Mouse (Mus musculus): ENCODE measurements at regions not wholly inside any gene's neighbourhood (a gene's known extent, or its start where the extent isn't known, plus 50 kb on each side); places are given as distances from the start of the nearest gene placed in this dataset.

GRCm38 (mm10) chr3:52640250-52641147, 372.4 kb downstream of the Foxo1 start:
- no peak for DNase-seq

GRCm38 (mm10) chr3:52638816-52639215, 370.7 kb downstream of the Foxo1 start:
- peak; percentile 45 to 66 for DNase-seq

DNA sequence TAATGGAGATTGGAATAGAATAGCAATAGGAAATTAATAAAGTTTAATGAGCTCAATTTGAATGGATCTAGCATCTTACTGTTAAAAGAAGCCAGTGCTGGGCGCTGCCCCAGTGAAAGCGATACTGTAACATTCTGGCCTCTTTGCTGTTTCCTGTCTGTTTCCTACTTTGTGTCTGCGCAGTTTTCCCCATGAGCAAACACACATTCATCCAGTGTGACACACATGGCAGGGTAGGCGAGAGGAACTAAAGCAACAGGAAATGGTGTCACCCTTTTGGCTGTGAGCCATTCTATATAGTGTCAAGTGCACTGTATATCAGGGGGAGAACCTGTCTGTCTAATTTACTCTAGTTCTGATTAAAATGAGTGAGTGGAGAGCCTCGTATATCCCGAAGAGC, 366.2 kb downstream of the Foxo1 start:
- peak; percentile 58 to 71 for DNase-seq

DNA sequence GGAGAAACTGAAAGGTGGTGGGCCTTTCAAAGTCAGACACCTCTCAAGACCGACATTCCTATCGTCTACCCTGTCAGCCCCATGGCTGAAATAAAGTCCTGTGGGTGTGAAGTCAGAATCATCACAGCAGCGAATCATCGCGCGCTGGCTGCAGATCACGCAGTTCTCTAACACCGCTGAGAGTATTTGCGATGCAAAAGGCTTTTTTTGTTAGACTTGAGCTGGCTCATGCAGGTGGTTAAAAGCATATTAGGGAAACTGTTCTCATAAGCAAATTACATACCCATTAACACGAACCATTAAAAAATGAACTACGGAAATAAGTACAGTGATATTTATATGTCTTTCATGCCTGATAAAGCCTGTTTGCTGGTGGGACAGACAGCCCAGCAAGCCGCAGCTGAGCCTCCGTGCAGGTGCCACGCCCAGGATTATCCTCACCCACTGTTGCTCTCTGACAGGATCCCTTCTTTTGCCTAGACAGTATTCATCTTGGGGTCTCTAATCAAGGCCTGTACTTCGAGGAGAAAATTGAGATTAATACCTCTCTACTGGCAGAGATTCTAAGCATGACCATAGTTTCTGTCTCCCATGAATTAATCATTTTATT, 365.5 kb downstream of the Foxo1 start:
- DNase-seq, result no peak

GRCm38 (mm10) chr3:52632635-52633034, 364.5 kb downstream of the Foxo1 start:
- no peak for DNase-seq

GRCm38 (mm10) chr3:52630209-52630608, 362.1 kb downstream of the Foxo1 start:
- no peak for DNase-seq

DNA sequence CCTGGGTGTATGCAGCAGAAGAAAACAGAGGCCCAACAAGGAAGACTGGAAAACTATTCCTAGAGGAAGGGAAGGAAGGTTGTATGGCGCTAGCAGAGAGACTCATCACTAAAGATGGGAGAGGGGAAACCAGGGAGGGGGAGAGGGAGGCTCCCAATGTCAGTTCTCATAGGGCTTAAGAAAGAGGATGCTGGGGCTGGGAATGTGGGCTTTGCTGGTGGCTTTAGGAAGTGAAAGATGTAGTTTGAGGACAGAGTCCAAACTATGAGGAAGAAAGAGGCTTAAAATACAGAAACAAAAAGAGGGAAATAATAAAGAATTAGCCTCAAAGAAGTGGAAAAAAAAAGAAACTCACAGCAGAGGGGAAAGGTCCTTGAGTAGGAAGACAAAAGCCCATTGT, 357.0 kb downstream of the Foxo1 start:
- no peak for DNase-seq

GRCm38 (mm10) chr3:52622530-52622929, 354.4 kb downstream of the Foxo1 start:
- DNase-seq, result no peak

- no peak for DNase-seq
Observed at GRCm38 (mm10) chr3:52621936-52622335, 353.8 kb downstream of the Foxo1 start.

GRCm38 (mm10) chr3:52618925-52619224, 350.7 kb downstream of the Foxo1 start:
- no peak for DNase-seq

DNA sequence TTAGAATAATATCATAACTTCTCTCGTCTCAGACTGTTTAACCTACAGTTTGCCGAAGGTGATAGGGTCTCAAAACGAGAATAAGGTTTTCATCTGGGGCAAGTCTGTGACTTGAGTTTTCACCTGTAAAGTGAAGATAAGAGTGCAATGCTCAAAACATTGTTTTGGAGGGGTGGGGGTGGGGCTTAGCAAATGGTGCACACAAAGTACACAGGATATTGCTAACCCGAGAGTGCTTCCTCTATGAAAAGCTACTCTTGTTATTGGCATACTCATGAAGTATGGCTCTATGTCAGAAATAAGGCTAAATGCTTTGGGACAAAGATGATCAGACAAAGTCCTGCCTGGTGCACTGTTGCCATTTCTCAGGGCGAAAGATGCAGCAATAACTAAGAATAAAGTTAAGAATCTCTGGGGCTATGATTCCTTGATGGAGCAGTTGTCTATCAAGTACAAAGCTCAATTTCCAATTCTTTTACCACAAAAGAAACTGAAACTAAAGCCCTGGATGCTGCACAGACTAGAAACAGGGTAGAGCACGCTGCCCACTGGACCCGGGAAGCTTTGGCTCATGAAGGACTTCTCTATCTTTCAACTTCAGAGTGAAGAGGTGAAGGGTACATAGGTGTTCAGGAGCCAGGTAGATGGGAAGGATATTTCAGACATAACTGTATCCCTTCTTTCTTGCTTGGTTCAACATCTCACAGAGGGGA, 350.2 kb downstream of the Foxo1 start:
- no peak for DNase-seq

DNA sequence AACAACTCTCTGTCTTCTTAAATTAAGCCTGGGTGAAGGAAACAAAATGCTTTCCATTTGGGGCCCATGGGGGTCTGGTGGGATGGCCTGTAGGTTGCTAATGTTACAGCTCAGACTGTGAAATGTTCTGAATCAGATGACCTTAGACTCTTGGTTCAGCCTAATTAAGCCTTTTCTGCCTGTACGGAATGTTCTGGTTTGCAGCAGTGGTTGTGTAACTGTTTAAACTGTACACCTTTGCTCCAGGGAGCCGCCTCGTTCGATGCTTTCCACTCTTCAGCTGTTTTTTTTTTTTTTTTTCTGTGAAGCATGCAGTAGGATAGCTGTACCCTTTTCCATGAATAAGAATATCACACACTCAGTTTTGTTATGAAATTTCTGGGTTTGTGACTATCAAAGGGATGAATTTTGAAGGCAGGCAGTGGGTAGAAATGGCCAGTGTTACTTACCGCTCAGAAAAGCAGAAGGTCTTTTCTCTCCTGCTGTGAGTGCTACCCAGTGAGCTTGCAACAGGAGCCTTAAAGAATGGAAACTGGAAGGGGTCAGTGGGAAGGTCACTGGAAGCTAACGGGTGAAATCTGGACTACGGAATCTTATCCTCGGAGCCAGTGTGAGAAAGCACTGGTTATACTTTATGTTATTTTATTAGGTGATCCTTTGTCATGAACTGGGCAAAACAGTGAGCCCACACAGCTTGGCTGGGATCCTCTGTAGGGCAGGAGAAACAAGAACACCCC, 349.4 kb downstream of the Foxo1 start:
- DNase-seq, result no peak

- no peak for DNase-seq
Observed at GRCm38 (mm10) chr3:52611881-52612280, 343.7 kb downstream of the Foxo1 start.

- peak; percentile 14 to 45 for DNase-seq
Observed at GRCm38 (mm10) chr3:52610466-52610865, 342.3 kb downstream of the Foxo1 start.

DNA sequence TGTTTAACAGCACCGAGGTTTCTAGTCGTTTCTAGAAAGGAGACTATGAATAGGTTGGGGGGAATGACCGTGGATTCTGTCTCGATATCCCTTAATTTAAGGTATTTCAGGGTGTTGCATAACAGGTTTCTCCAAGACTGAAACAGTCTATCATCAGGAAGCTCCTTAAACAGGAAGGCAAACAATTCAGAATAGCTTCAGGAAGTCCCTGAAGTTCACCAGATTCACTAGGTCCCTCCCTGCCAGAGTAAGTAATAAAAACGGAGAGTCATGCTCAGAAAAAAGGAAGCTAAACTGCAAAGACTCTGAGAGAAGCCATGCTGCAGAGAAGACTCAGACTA, 339.9 kb downstream of the Foxo1 start:
- no peak for DNase-seq

GRCm38 (mm10) chr3:52607379-52608085, 339.4 kb downstream of the Foxo1 start:
- DNase-seq, result no peak

GRCm38 (mm10) chr3:52605261-52605771, 337.2 kb downstream of the Foxo1 start:
- no peak for DNase-seq

- DNase-seq, result no peak
Observed at GRCm38 (mm10) chr3:52603244-52603704, 335.1 kb downstream of the Foxo1 start.

- no peak for DNase-seq
Observed at GRCm38 (mm10) chr3:52601011-52601745, 333.0 kb downstream of the Foxo1 start.

DNA sequence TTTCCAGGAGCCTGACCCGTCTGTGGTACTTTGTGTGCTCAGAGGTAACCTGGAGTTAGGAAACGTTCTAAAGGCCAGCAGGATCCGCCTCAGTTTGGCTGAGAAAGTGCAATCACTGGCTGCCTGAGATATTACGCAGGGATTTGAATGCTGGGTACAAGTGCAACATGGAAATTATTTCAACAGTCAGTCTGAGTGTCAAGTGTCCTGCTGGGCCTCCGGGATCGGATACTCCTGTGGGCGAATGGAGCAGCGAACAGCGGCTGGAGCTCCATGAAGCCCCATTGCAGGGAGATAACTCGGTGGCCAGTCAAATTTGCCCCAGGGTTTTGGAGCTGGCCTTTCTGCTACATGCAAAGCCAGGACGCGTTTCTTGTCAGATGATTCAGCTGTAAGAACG, 332.4 kb downstream of the Foxo1 start:
- no peak for DNase-seq

DNA sequence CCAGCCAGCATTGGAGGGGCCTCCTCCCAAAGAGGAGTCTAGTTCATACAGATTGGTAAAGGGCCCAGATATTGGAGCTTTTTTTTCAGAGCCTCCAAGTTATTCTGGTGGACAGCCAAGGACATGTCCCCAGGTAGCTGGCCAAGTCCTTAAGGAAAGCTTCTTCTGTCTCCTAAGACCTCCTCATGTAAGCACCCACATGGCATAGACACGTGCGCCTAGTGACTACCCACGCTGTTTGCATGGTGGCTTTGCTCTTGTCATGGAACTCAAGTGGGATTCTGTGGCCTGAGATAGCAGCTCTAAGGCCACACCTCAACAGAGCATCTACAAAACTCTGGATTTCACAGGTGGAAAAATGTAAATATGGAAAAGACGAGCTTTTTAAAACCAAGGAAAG, 332.0 kb downstream of the Foxo1 start:
- no peak for DNase-seq

- no peak for DNase-seq
Observed at GRCm38 (mm10) chr3:52586418-52586817, 318.3 kb downstream of the Foxo1 start.

Measured in thymus, postnatal 36 days (tissue).